Mouse (Mus musculus): ENCODE measurements around the gene Rtl9. TPM values are rescaled to one million over a fixed set of nuclear protein-coding genes. Genes with fewer than 3 reads are reported as not detected.

The Rtl9 gene
- polyA plus RNA-seq, 1 experiment from 2014 or later, result 0.07 TPM

- WGBS, result 94% methylated on average over 1 of the region's 1 CpGs
- no peak for DNase-seq (ENCODE audit: low spot score)
- Histone ChIP-seq H3K27me3 (ENCODE audit: low read depth, poor library complexity, severe bottlenecking) (peaks cover 94% of the 10 kb centered on the region), H3K4me1 (peaks cover 7% of the 10 kb centered on the region; the same call in 1 of the 2 replicates), H3K27ac (replicated peaks) (no peak overlapping the region), H3K36me3 (no peaks in the 10 kb centered on the region), H3K9me3 (replicated peaks) (no peaks in the 10 kb centered on the region), H3K4me3 (no peak overlapping the region)
Measured at GRCm38 (mm10) chrX:143082732-143083131, 16.7 kb upstream of the Rtl9 start.

GRCm38 (mm10) chrX:143088225-143088624 lies 11.2 kb upstream of the Rtl9 start:
- Histone ChIP-seq H3K27me3 (ENCODE audit: low read depth, poor library complexity, severe bottlenecking) (peaks cover 92% of the 10 kb centered on the region), H3K9me3 (replicated peaks) (no peaks in the 10 kb centered on the region), H3K36me3 (no peaks in the 10 kb centered on the region), H3K27ac (replicated peaks) (no peak overlapping the region), H3K4me3 (no peak overlapping the region), H3K4me1 (no peaks in the 10 kb centered on the region)
- 73% methylated on average over 7 of the region's 7 CpGs for WGBS
- no peak for DNase-seq (ENCODE audit: low spot score)

GRCm38 (mm10) chrX:143090904-143091588 lies 8.3 kb upstream of the Rtl9 start:
- 75% methylated on average over 6 of the region's 6 CpGs for WGBS
- H3K27me3 ChIP-seq (ENCODE audit: low read depth, poor library complexity, severe bottlenecking), result peaks cover 90% of the 10 kb centered on the region

GRCm38 (mm10) chrX:143097551-143097950 lies 1.8 kb upstream of the Rtl9 start:
- Histone ChIP-seq H3K27ac (replicated peaks) (no peak overlapping the region), H3K4me1 (no peaks in the 10 kb centered on the region), H3K36me3 (no peaks in the 10 kb centered on the region), H3K27me3 (ENCODE audit: low read depth, poor library complexity, severe bottlenecking) (peaks cover 80% of the 10 kb centered on the region), H3K4me3 (no peak overlapping the region), H3K9me3 (replicated peaks) (no peaks in the 10 kb centered on the region)
- WGBS, result 75% methylated on average over 6 of the region's 6 CpGs
- no peak for DNase-seq (ENCODE audit: low spot score)

More at GRCm38 (mm10) chrX:143090904-143091588, 8.3 kb upstream of the Rtl9 start:
- Histone ChIP-seq H3K4me3 (no peak overlapping the region), H3K9me3 (replicated peaks) (no peaks in the 10 kb centered on the region), H3K4me1 (no peaks in the 10 kb centered on the region), H3K36me3 (no peaks in the 10 kb centered on the region), H3K27ac (replicated peaks) (no peak overlapping the region)
- no peak for DNase-seq (ENCODE audit: low spot score)

GRCm38 (mm10) chrX:143103146-143103545 lies 3.8 kb downstream of the Rtl9 start:
- Histone ChIP-seq H3K27ac (replicated peaks) (no peak overlapping the region), H3K9me3 (replicated peaks) (no peaks in the 10 kb centered on the region), H3K36me3 (no peaks in the 10 kb centered on the region), H3K4me3 (no peak overlapping the region), H3K27me3 (ENCODE audit: low read depth, poor library complexity, severe bottlenecking) (peaks cover 57% of the 10 kb centered on the region), H3K4me1 (no peaks in the 10 kb centered on the region)
- no peak for DNase-seq (ENCODE audit: low spot score)
- WGBS, result 90% methylated on average over 5 of the region's 5 CpGs

- Histone ChIP-seq H3K27ac (replicated peaks) (no peak overlapping the region), H3K4me1 (no peaks in the 10 kb centered on the region), H3K36me3 (no peaks in the 10 kb centered on the region), H3K4me3 (no peak overlapping the region), H3K27me3 (ENCODE audit: low read depth, poor library complexity, severe bottlenecking) (peaks cover 45% of the 10 kb centered on the region), H3K9me3 (replicated peaks) (no peaks in the 10 kb centered on the region)
- no peak for DNase-seq (ENCODE audit: low spot score)
- WGBS, result 93% methylated on average over 1 of the region's 1 CpGs
Measured at GRCm38 (mm10) chrX:143105866-143106265, 6.5 kb downstream of the Rtl9 start.

GRCm38 (mm10) chrX:143112546-143112945 lies 13.2 kb downstream of the Rtl9 start:
- DNase-seq (ENCODE audit: low spot score), result no peak
- H3K27me3 ChIP-seq (ENCODE audit: low read depth, poor library complexity, severe bottlenecking), result peaks cover 26% of the 10 kb centered on the region
- no peak overlapping the region for H3K4me3 ChIP-seq
- no peak overlapping the region for H3K27ac ChIP-seq (replicated peaks)
- no peaks in the 10 kb centered on the region for H3K9me3 ChIP-seq (replicated peaks)
- no peaks in the 10 kb centered on the region for H3K36me3 ChIP-seq
- no peaks in the 10 kb centered on the region for H3K4me1 ChIP-seq

Other genes starting within 250 kb of the Rtl9 start
- gene Ammecr1, start 132.9 kb upstream of the Rtl9 start, polyA plus RNA-seq (2016; fragmentation: Nextera tagmentation; extraction: Ambion mirVana), result 7.1 and 7.8 TPM in 2 replicates